Mouse (Mus musculus): ENCODE measurements at regions not wholly inside any gene's neighbourhood (a gene's known extent, or its start where the extent isn't known, plus 50 kb on each side); places are given as distances from the start of the nearest gene placed in this dataset.

- no peak for DNase-seq (ENCODE audit: low read depth)
Measured at GRCm38 (mm10) chr11:18581078-18581800, 437.5 kb downstream of the Meis1 start.

GRCm38 (mm10) chr11:18571557-18572209, 447.1 kb downstream of the Meis1 start:
- no peak for DNase-seq (ENCODE audit: low read depth)

GRCm38 (mm10) chr11:18563011-18563410, 455.8 kb downstream of the Meis1 start:
- no peak for DNase-seq (ENCODE audit: low read depth)

GRCm38 (mm10) chr11:18558665-18559064, 460.1 kb downstream of the Meis1 start:
- no peak for DNase-seq (ENCODE audit: low read depth)

GRCm38 (mm10) chr11:18535592-18535857, 483.3 kb downstream of the Meis1 start:
- DNase-seq (ENCODE audit: low read depth): no peak

- DNase-seq (ENCODE audit: low read depth): no peak
Measured at GRCm38 (mm10) chr11:18534807-18535591, 483.8 kb downstream of the Meis1 start.

- DNase-seq (ENCODE audit: low read depth): no peak
Measured at GRCm38 (mm10) chr11:18531264-18532110, 487.3 kb downstream of the Meis1 start.

GRCm38 (mm10) chr11:18528568-18528967, 490.2 kb downstream of the Meis1 start:
- no peak for DNase-seq (ENCODE audit: low read depth)

- no peak for DNase-seq (ENCODE audit: low read depth)
Measured at GRCm38 (mm10) chr11:18495108-18495757, 523.6 kb downstream of the Meis1 start.

- DNase-seq (ENCODE audit: low read depth): no peak
Measured at GRCm38 (mm10) chr11:18493981-18494380, 524.8 kb downstream of the Meis1 start.

- no peak for DNase-seq (ENCODE audit: low read depth)
Measured at GRCm38 (mm10) chr11:18493086-18493485, 525.7 kb downstream of the Meis1 start.

GRCm38 (mm10) chr11:18489517-18490256, 529.1 kb downstream of the Meis1 start:
- DNase-seq (ENCODE audit: low read depth): no peak

GRCm38 (mm10) chr11:18478841-18479240, 525.2 kb upstream of the Etaa1 start:
- DNase-seq (ENCODE audit: low read depth): no peak

- DNase-seq (ENCODE audit: low read depth): no peak
Measured at GRCm38 (mm10) chr11:18451271-18451670, 497.6 kb upstream of the Etaa1 start.

GRCm38 (mm10) chr11:18448879-18449278, 495.2 kb upstream of the Etaa1 start:
- no peak for DNase-seq (ENCODE audit: low read depth)

- DNase-seq (ENCODE audit: low read depth): no peak
Measured at GRCm38 (mm10) chr11:18444600-18444999, 490.9 kb upstream of the Etaa1 start.

GRCm38 (mm10) chr11:18444101-18444500, 490.4 kb upstream of the Etaa1 start:
- DNase-seq (ENCODE audit: low read depth): no peak

- DNase-seq (ENCODE audit: low read depth): no peak
Measured at GRCm38 (mm10) chr11:18443156-18443555, 489.5 kb upstream of the Etaa1 start.

- no peak for DNase-seq (ENCODE audit: low read depth)
Measured at GRCm38 (mm10) chr11:18437834-18438611, 484.3 kb upstream of the Etaa1 start.

GRCm38 (mm10) chr11:18421076-18421475, 467.4 kb upstream of the Etaa1 start:
- no peak for DNase-seq (ENCODE audit: low read depth)

Measured in c-Kit-positive CD71-negative TER-119-negative erythroid progenitor cells, embryonic 14.5 days (primary cell).